Mouse (Mus musculus) CH12.LX (cell line): ENCODE measurements at regions not wholly inside any gene's neighbourhood (a gene's known extent, or its start where the extent isn't known, plus 50 kb on each side); places are given as distances from the start of the nearest gene placed in this dataset.

Experiments used
- DNase-seq: peaks from one replicate; pipeline ENCODE4 v3.0.0-alpha.2; 2013; ENCODE audit errors: extremely low read depth
- H3K27ac ChIP-seq: 2 replicates; pipeline ENCODE4 v1.5.1; 2012; ENCODE audit warnings: low read depth, mild to moderate bottlenecking, control low read depth, moderate library complexity; ENCODE audit not compliant: insufficient read depth
- H3K27me3 ChIP-seq: replicated peaks from 2 replicates; pipeline ENCODE3; 2012; ENCODE audit warnings: inconsistent platforms
- H3K36me3 ChIP-seq, 2 experiments: replicated peaks in 1 of 2; 2 replicates each; pipeline versions ENCODE3 to v1.6.1; 2012; ENCODE audit warnings: inconsistent platforms in 1 of 2, low read length in 1 of 2, mild to moderate bottlenecking in 1 of 2, mixed read lengths in 1 of 2, moderate library complexity in 1 of 2; ENCODE audit not compliant: control insufficient read depth in 1 of 2, insufficient read depth in 1 of 2
- H3K4me1 ChIP-seq, 2 experiments: 2 replicates each; pipeline ENCODE4 v1.6.1; 2012; ENCODE audit warnings: inconsistent platforms in 1 of 2, moderate library complexity in 1 of 2; ENCODE audit not compliant: insufficient read depth in 2 of 2, control insufficient read depth in 1 of 2
- H3K4me2 ChIP-seq: 2 replicates; pipeline ENCODE4 v1.6.1; 2012; ENCODE audit warnings: low read depth, mild to moderate bottlenecking, control low read depth; ENCODE audit not compliant: poor library complexity, insufficient read depth, severe bottlenecking
- H3K4me3 ChIP-seq, 3 experiments: fragments of 150-350 bp in 1 of 3; sonication (generic) in 1 of 3; replicated peaks in 1 of 3; 2 replicates each; pipeline versions ENCODE3 to v1.5.1; 2011 to 2012; ENCODE audit warnings: low read depth in 2 of 3, low read length in 2 of 3, mild to moderate bottlenecking in 2 of 3, moderate library complexity in 2 of 3, control low read depth in 1 of 3, improper control_type of control experiment in 1 of 3, inconsistent platforms in 1 of 3, mixed read lengths in 1 of 3; ENCODE audit not compliant: poor library complexity in 1 of 3
- H3K79me2 ChIP-seq: replicated peaks from 2 replicates; pipeline ENCODE4 v1.6.1; 2012; ENCODE audit warnings: mild to moderate bottlenecking, moderate library complexity; ENCODE audit not compliant: control insufficient read depth, poor library complexity, insufficient read depth, severe bottlenecking; ENCODE audit errors: extremely low read depth
- H3K9ac ChIP-seq: 2 replicates; pipeline ENCODE4 v1.6.1; 2012; ENCODE audit warnings: low read depth, mild to moderate bottlenecking, control low read depth, moderate library complexity; ENCODE audit not compliant: insufficient read depth
- H3K9me3 ChIP-seq: replicated peaks from 2 replicates; pipeline ENCODE3; 2012; ENCODE audit warnings: low read length, inconsistent platforms, mixed read lengths
- E2F4 ChIP-seq: IDR thresholded peaks from 2 replicates; pipeline ENCODE4 v1.6.1; 2011; ENCODE audit warnings: low read depth, low read length, improper control_type of control experiment; ENCODE audit not compliant: insufficient replicate concordance
- MAFK ChIP-seq: IDR thresholded peaks from 2 replicates; pipeline ENCODE4 v1.6.1; 2011; ENCODE audit warnings: low read length, improper control_type of control experiment; ENCODE audit not compliant: insufficient replicate concordance
- dilution Hi-C: fragments of 300-500 bp; cut with MboI; formaldehyde crosslinking; loops from 2 replicates; pipeline ENCODE4 v1.14.3; 2020; ENCODE audit warnings: low sequenced_read_pairs; ENCODE audit not compliant: extremely low pct_unique_long_range_greater_than_20kb, extremely low pct_ligation_motif_present
- in situ Hi-C: fragments of 300-500 bp; cut with MboI; formaldehyde crosslinking; loops from 3 replicates; pipeline ENCODE4 v1.14.3; 2019; ENCODE audit warnings: low sequenced_read_pairs, low pct_ligation_motif_present, low pct_unique_long_range_greater_than_20kb, mixed read lengths

GRCm38 (mm10) chr2:98038760-98039159, 623.3 kb upstream of the Gm10801 start:
- Histone ChIP-seq H3K4me1 (no peaks in the 10 kb centered on the region), H3K4me2 (no peak overlapping the region), H3K9me3 (peaks cover 11% of the 10 kb centered on the region), H3K27ac (no peak overlapping the region), H3K27me3 (no peaks in the 10 kb centered on the region), H3K79me2 (no peaks in the 10 kb centered on the region), H3K36me3 (no peaks in the 10 kb centered on the region), H3K9ac (no peak overlapping the region), H3K4me3 (no peak overlapping the region)
- no peak for DNase-seq
- TF ChIP-seq MAFK (peak; percentile 94), E2F4 (no peak)
- dilution Hi-C loops: no loop called here
- in situ Hi-C loops: no loop called here
